Mouse (Mus musculus) intestine, embryonic 15.5 days (tissue): Measurements from ENCODE around the gene Fars2. TPM values are rescaled to one million over a fixed set of nuclear protein-coding genes. Genes with fewer than 3 reads are reported as not detected.

ENCODE experiments used
- ATAC-seq: fragments of 200-750 bp; cut with Nextera tagmentation; 2 replicates; pipeline ENCODE4 v1.8.0; 2017; ENCODE audit warnings: moderate TSS enrichment, moderate library complexity
- H3K27ac ChIP-seq: fragments of 300-500 bp; sonication (generic); 2 replicates; pipeline ENCODE4 v1.5.1; 2015; ENCODE audit warnings: mild to moderate bottlenecking, inconsistent platforms
- H3K27me3 ChIP-seq: fragments of 300-500 bp; sonication (generic); replicated peaks from 2 replicates; pipeline ENCODE4 v1.6.1; 2015; ENCODE audit warnings: inconsistent platforms
- H3K36me3 ChIP-seq: fragments of 300-500 bp; sonication (generic); 2 replicates; pipeline ENCODE4 v1.6.1; 2015; ENCODE audit warnings: inconsistent platforms
- H3K4me1 ChIP-seq: fragments of 300-500 bp; sonication (generic); replicated peaks from 2 replicates; pipeline ENCODE4 v1.6.1; 2015; ENCODE audit warnings: inconsistent platforms
- H3K4me2 ChIP-seq: fragments of 300-500 bp; sonication (generic); replicated peaks from 2 replicates; pipeline ENCODE4 v1.6.1; 2015; ENCODE audit warnings: mild to moderate bottlenecking, inconsistent platforms
- H3K4me3 ChIP-seq: fragments of 300-500 bp; sonication (generic); replicated peaks from 2 replicates; pipeline ENCODE4 v1.5.1; 2015; ENCODE audit warnings: inconsistent platforms
- H3K9ac ChIP-seq: fragments of 300-500 bp; sonication (generic); 2 replicates; pipeline ENCODE4 v1.6.1; 2015; ENCODE audit warnings: inconsistent platforms
- H3K9me3 ChIP-seq: fragments of 300-500 bp; sonication (generic); 2 replicates; pipeline ENCODE4 v1.6.1; 2016; ENCODE audit warnings: inconsistent platforms
- WGBS: fragments of 180-500 bp; shearing (Covaris S2); methylation state at CpG from one replicate; pipeline ENCODE4 v1.1.7; 2015; 5-methylcytosine and 5-hydroxymethylcytosine counted together
- polyA plus RNA-seq: library from polyadenylated mRNA; unstranded; fragments of >200 nt; fragmentation: Nextera tagmentation; extraction: Ambion mirVana; gene quantifications from 2 replicates; pipeline ENCODE4 v1.2.1, GENCODE M21; 2015

The Fars2 gene
- polyA plus RNA-seq, 1 experiment from 2014 or later: 41.8 TPM

GRCm38 (mm10) chr13:36467849-36468248, 350.6 kb downstream of the Fars2 start:
- H3K27ac ChIP-seq: no peak overlapping the region
- no peaks in the 10 kb centered on the region for H3K27me3 ChIP-seq
- H3K9ac ChIP-seq: no peak overlapping the region
- no peaks in the 10 kb centered on the region for H3K36me3 ChIP-seq
- WGBS: 55% methylated on average over 2 of the region's 2 CpGs
- ATAC-seq: no peak
- no peak overlapping the region for H3K4me3 ChIP-seq
- H3K9me3 ChIP-seq: no peaks in the 10 kb centered on the region
- H3K4me2 ChIP-seq: no peak overlapping the region
- H3K4me1 ChIP-seq: no peaks in the 10 kb centered on the region

- no peak for ATAC-seq
- Histone ChIP-seq H3K27me3 (no peaks in the 10 kb centered on the region), H3K4me3 (no peak overlapping the region), H3K4me2 (no peak overlapping the region), H3K9ac (no peak overlapping the region), H3K9me3 (no peaks in the 10 kb centered on the region), H3K36me3 (no peaks in the 10 kb centered on the region), H3K27ac (no peak overlapping the region), H3K4me1 (no peaks in the 10 kb centered on the region)
- WGBS: 68% methylated on average over 2 of the region's 2 CpGs
Observed at GRCm38 (mm10) chr13:36468963-36469362, 351.8 kb downstream of the Fars2 start.

GRCm38 (mm10) chr13:36469412-36470125, 352.4 kb downstream of the Fars2 start:
- H3K4me2 ChIP-seq: no peak overlapping the region
- 88% methylated on average over 2 of the region's 2 CpGs for WGBS
- no peak for ATAC-seq
- H3K36me3 ChIP-seq: no peaks in the 10 kb centered on the region
- H3K27ac ChIP-seq: no peak overlapping the region
- H3K4me3 ChIP-seq: no peak overlapping the region
- no peak overlapping the region for H3K9ac ChIP-seq
- no peaks in the 10 kb centered on the region for H3K4me1 ChIP-seq
- H3K27me3 ChIP-seq: no peaks in the 10 kb centered on the region
- H3K9me3 ChIP-seq: no peaks in the 10 kb centered on the region

- H3K4me1 ChIP-seq: no peaks in the 10 kb centered on the region
- H3K4me2 ChIP-seq: no peak overlapping the region
Observed at GRCm38 (mm10) chr13:36477648-36478047, 360.4 kb downstream of the Fars2 start.

GRCm38 (mm10) chr13:36478243-36478642, 361.0 kb downstream of the Fars2 start:
- Histone ChIP-seq H3K4me2 (no peak overlapping the region), H3K4me1 (no peaks in the 10 kb centered on the region), H3K27ac (no peak overlapping the region), H3K27me3 (no peaks in the 10 kb centered on the region), H3K9ac (no peak overlapping the region), H3K4me3 (no peak overlapping the region), H3K9me3 (no peaks in the 10 kb centered on the region), H3K36me3 (no peaks in the 10 kb centered on the region)
- ATAC-seq: no peak
- WGBS: 74% methylated on average over 3 of the region's 3 CpGs

More at GRCm38 (mm10) chr13:36477648-36478047, 360.4 kb downstream of the Fars2 start:
- Histone ChIP-seq H3K27me3 (no peaks in the 10 kb centered on the region), H3K9ac (no peak overlapping the region), H3K4me3 (no peak overlapping the region), H3K9me3 (no peaks in the 10 kb centered on the region), H3K36me3 (no peaks in the 10 kb centered on the region), H3K27ac (no peak overlapping the region)
- 50% methylated on average over 5 of the region's 5 CpGs for WGBS
- no peak for ATAC-seq

- Histone ChIP-seq H3K27ac (no peak overlapping the region), H3K36me3 (no peaks in the 10 kb centered on the region), H3K9ac (no peak overlapping the region), H3K9me3 (no peaks in the 10 kb centered on the region), H3K27me3 (no peaks in the 10 kb centered on the region), H3K4me1 (no peaks in the 10 kb centered on the region), H3K4me3 (no peak overlapping the region), H3K4me2 (no peak overlapping the region)
- WGBS: 89% methylated on average over 2 of the region's 2 CpGs
- no peak for ATAC-seq
Observed at GRCm38 (mm10) chr13:36480101-36480500, 362.9 kb downstream of the Fars2 start.

- Histone ChIP-seq H3K9me3 (no peaks in the 10 kb centered on the region), H3K4me3 (no peak overlapping the region), H3K27ac (no peak overlapping the region), H3K4me1 (no peaks in the 10 kb centered on the region), H3K27me3 (no peaks in the 10 kb centered on the region), H3K4me2 (no peak overlapping the region), H3K36me3 (no peaks in the 10 kb centered on the region), H3K9ac (no peak overlapping the region)
- 85% methylated on average over 2 of the region's 2 CpGs for WGBS
- no peak for ATAC-seq
Observed at GRCm38 (mm10) chr13:36484391-36484790, 367.2 kb downstream of the Fars2 start.

GRCm38 (mm10) chr13:36486756-36487155, 369.5 kb downstream of the Fars2 start:
- 91% methylated on average over 11 of the region's 11 CpGs for whole genome bisulfite sequencing
- H3K27me3 ChIP-seq: no peaks in the 10 kb centered on the region
- H3K9me3 ChIP-seq: no peaks in the 10 kb centered on the region
- no peak for ATAC-seq
- H3K27ac ChIP-seq: no peak overlapping the region
- no peaks in the 10 kb centered on the region for H3K4me1 ChIP-seq
- no peaks in the 10 kb centered on the region for H3K36me3 ChIP-seq
- H3K4me3 ChIP-seq: no peak overlapping the region
- H3K9ac ChIP-seq: no peak overlapping the region
- H3K4me2 ChIP-seq: no peak overlapping the region

- no peak overlapping the region for H3K4me2 ChIP-seq
- no peak overlapping the region for H3K27ac ChIP-seq
- H3K36me3 ChIP-seq: no peaks in the 10 kb centered on the region
- no peak overlapping the region for H3K9ac ChIP-seq
- no peak overlapping the region for H3K4me3 ChIP-seq
- H3K27me3 ChIP-seq: no peaks in the 10 kb centered on the region
- no peak for ATAC-seq
- no peaks in the 10 kb centered on the region for H3K9me3 ChIP-seq
- H3K4me1 ChIP-seq: no peaks in the 10 kb centered on the region
- WGBS: 52% methylated on average over 2 of the region's 2 CpGs
Observed at GRCm38 (mm10) chr13:36489365-36489764, 372.2 kb downstream of the Fars2 start.

GRCm38 (mm10) chr13:36490612-36491011, 373.4 kb downstream of the Fars2 start:
- Histone ChIP-seq H3K9ac (no peak overlapping the region), H3K9me3 (no peaks in the 10 kb centered on the region), H3K27me3 (no peaks in the 10 kb centered on the region), H3K36me3 (no peaks in the 10 kb centered on the region), H3K4me2 (no peak overlapping the region), H3K27ac (no peak overlapping the region), H3K4me1 (no peaks in the 10 kb centered on the region), H3K4me3 (no peak overlapping the region)
- ATAC-seq: no peak
- 61% methylated on average over 7 of the region's 7 CpGs for WGBS

GRCm38 (mm10) chr13:36492397-36492796, 375.2 kb downstream of the Fars2 start:
- no peak for ATAC-seq
- WGBS: 69% methylated on average over 3 of the region's 3 CpGs
- Histone ChIP-seq H3K4me1 (no peaks in the 10 kb centered on the region), H3K27ac (no peak overlapping the region), H3K9me3 (no peaks in the 10 kb centered on the region), H3K27me3 (no peaks in the 10 kb centered on the region), H3K36me3 (no peaks in the 10 kb centered on the region), H3K4me2 (no peak overlapping the region), H3K4me3 (no peak overlapping the region), H3K9ac (no peak overlapping the region)

- H3K27me3 ChIP-seq: no peaks in the 10 kb centered on the region
- H3K9me3 ChIP-seq: no peaks in the 10 kb centered on the region
- H3K4me1 ChIP-seq: no peaks in the 10 kb centered on the region
- 65% methylated on average over 2 of the region's 2 CpGs for WGBS
- no peak overlapping the region for H3K27ac ChIP-seq
- H3K36me3 ChIP-seq: no peaks in the 10 kb centered on the region
- no peak overlapping the region for H3K9ac ChIP-seq
- H3K4me3 ChIP-seq: no peak overlapping the region
- no peak for ATAC-seq
- H3K4me2 ChIP-seq: no peak overlapping the region
Observed at GRCm38 (mm10) chr13:36493294-36493693, 376.1 kb downstream of the Fars2 start.

GRCm38 (mm10) chr13:36493762-36494161, 376.6 kb downstream of the Fars2 start:
- no peak overlapping the region for H3K27ac ChIP-seq
- H3K4me3 ChIP-seq: no peak overlapping the region
- H3K4me2 ChIP-seq: no peak overlapping the region
- H3K4me1 ChIP-seq: no peaks in the 10 kb centered on the region
- no peaks in the 10 kb centered on the region for H3K27me3 ChIP-seq
- WGBS: 79% methylated on average over 7 of the region's 7 CpGs
- ATAC-seq: no peak
- no peaks in the 10 kb centered on the region for H3K9me3 ChIP-seq
- no peaks in the 10 kb centered on the region for H3K36me3 ChIP-seq
- H3K9ac ChIP-seq: no peak overlapping the region
